Comparison of ENCODE assay signal across 7 mouse cellular contexts in the genomic region with DNA sequence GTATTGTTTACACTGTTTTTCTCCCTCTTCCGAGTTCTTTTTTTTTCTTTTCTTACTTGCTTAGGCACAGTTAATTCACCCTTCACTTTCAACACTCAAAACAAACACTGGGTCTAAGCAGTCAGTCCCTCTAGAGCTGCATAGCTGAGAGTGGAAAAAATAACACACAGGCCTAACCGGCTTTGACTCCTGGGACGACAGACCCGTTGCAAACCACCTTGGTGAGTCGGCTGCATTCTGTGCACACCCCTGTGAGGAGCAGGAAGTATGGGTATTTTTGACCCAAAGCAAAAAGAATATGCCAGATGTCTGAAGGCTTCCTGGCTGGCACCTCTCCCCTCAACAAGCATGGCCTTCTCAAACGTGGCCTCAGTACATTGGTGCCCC.
DNase-seq lines count a peak whose midpoint lies in the region; ATAC-seq lines count a peak whose summit lies in the region.

No protein-coding gene starts in this region.

- peak overlapping the region; percentile 74 for H3K27ac ChIP-seq in midbrain, embryonic 12.5 days (replicated peaks)

- no peak overlapping the region for H3K9ac ChIP-seq in midbrain, embryonic 12.5 days (replicated peaks)

- peak; percentile 8 to 38; a peak in 2 of 4 replicates for ATAC-seq in hematopoietic stem cell, adult 5-6 weeks (replicated peaks in 1 of 2; ENCODE audit: insufficient read depth in 1 of 2, low FRiP score in 2 of 2, low TSS enrichment in 1 of 2, low read depth in 1 of 2, poor library complexity in 2 of 2, severe bottlenecking in 2 of 2)
- no peak for ATAC-seq in midbrain, embryonic 12.5 days (ENCODE audit: low FRiP score, low read depth)
- no peak for ATAC-seq in monocyte, adult 5-6 weeks (replicated peaks; ENCODE audit: insufficient number of reproducible peaks, low FRiP score, low TSS enrichment, poor library complexity, severe bottlenecking)

- peaks cover 17% of the 10 kb centered on the region for H3K4me1 ChIP-seq in midbrain, embryonic 12.5 days

- WGBS in midbrain, embryonic 12.5 days, result 6% methylated on average over 6 of the region's 6 CpGs

- H3K27me3 ChIP-seq in midbrain, embryonic 12.5 days, result no peaks in the 10 kb centered on the region; the same call in 1 of the 2 replicates

- DNase-seq in 416B (ENCODE audit: low read depth), result peak; percentile 75
- peak; percentile 46 for DNase-seq in CD4-positive helper T cell, adult 2 months (ENCODE audit: low read depth, low spot score)
- no peak for DNase-seq in frontal cortex, postnatal 14 days (ENCODE audit: low spot score in 2 of 2)
- DNase-seq in left cerebral cortex, postnatal 10 days (ENCODE audit: extremely low spot score in 1 of 2, low spot score in 2 of 2), result no peak

- H3K9me3 ChIP-seq in midbrain, embryonic 12.5 days, result no peaks in the 10 kb centered on the region

- no peak overlapping the region for H3K4me3 ChIP-seq in midbrain, embryonic 12.5 days

- H3K36me3 ChIP-seq in midbrain, embryonic 12.5 days, result no peaks in the 10 kb centered on the region

- 0 out of 2 replicates have a peak overlapping the region, but pooled peaks have one; percentile 19 for H3K4me2 ChIP-seq in midbrain, embryonic 12.5 days (replicated peaks)

- intact Hi-C loops in left cerebral cortex, postnatal 10 days (cut with DNase I), result no loop called here

Comparison
In these comparisons a context has a peak if more than half of its experiments do, and no peak if none do; other contexts are left out.
1. DNase-seq: peak in 416B (single experiment) and CD4-positive helper T cell, adult 2 months (single experiment); none in frontal cortex, postnatal 14 days (0 of 2) and left cerebral cortex, postnatal 10 days (0 of 2).
2. ATAC-seq: peak in hematopoietic stem cell, adult 5-6 weeks (2 of 2); none in midbrain, embryonic 12.5 days (single experiment) and monocyte, adult 5-6 weeks (single experiment).